Mouse (Mus musculus) 3134 (cell line): ENCODE results near the gene Hcn3.
A peak's percentile ranks its signal among the peaks of the same experiment; 100 is the strongest.

Experiments
- DNase-seq: peaks from one replicate; pipeline ENCODE4 v3.0.0-alpha.2; 2011; ENCODE audit warnings: low spot score; ENCODE audit not compliant: insufficient read length; ENCODE audit errors: extremely low read depth

Hcn3 gene

DNA sequence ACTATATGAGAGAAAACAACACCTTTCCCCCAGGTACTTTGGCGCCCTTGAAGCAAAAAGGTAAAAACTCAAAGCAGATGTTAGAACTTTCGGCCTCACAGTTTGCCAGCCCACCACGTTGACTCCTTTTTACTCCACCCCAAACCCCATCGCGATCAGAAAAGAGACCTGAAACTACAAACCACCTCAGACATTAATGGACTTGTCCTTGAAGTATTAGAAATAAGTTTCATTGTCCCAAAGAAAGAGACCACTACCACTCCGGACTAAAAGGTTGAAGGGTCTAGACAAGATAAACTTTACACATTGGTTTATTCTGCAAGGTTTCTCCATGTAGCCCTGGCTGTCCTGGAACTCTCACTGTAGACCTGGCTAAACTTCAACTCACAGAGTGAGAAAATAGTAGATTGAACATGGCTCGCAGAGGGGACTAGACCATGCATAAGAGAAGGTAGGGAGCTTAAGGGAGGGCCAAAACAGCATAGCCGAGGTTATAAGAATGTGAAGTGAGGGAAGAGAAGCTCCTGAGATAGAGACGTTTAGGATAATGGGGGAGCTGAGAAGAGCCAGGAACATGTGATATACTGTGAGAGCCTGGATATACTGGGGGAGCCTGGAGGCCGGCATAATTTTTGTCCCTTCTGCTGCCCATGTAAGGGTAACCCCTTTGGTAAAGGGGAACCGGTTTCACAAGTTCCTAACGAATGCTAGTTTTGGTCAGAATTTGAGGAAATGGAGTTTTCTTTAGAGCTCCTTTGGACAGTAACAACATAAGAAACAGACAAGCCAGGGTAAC is 57.3 kb downstream of the Hcn3 start:
- DNase-seq, result no peak

DNA sequence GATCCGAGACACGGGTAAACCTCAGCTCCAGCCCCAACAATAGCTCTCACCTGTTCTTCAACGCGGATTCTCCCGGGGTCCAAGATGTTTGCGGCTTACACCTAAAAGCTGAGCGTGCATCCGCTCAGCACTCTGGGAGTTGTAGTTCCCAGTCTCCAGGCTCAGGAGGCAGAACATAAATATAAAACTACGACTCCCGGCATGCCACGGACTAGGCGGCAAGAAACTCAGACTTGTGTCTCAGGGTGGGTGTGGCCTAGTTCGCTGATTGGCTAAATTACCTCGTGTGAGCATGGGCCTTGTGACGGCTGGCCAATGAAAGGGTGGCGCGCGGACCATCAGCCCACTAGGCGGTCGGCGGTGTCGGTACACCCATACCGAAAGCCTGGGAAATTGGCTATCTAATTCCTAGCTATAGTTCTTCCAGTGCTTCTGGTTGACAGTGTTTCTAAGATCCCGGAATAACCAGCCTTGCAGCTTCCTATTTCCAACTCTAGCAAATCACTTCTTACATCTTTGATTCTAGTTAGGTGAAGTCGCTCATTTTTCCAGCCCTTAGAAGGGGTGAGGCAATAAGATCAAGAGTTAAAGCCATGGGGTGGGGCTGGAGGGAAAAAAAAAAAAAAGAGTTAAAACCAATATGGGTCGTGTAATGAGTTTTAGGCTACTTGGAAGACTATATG is 58.0 kb downstream of the Hcn3 start, which contains the start of gene Fdps:
Gene Fdps (minus strand): TSS at position 148 of the 683 bp plus-strand sequence.
- DNase-seq, result peak; percentile 93

DNA sequence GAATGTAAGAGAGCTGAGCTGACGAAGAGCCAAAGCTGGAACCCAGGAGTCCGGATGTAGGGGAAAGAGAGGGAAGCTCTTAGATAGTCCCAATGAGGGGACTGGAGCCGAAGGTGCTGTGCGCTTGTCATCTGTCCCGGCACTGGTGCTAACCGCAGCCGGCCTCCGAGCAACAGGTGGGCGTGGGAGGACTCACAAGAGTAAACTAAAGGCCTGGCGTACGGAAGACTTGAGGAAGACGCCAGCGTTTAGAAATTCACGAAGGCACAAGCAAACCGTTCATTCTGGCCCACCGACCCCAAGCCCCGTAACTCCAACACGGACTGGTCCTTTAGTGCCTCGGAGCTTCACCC is 58.6 kb downstream of the Hcn3 start:
- DNase-seq, result peak; percentile 87

- DNase-seq, result no peak
Observed at GRCm38 (mm10) chr3:89100811-89101210, 59.2 kb downstream of the Hcn3 start, which contains the start of gene Gm43738. Gene Gm43738 (minus strand): TSS chr3:89101099.
